Mouse (Mus musculus): ENCODE data around the gene Ccl26. TPM values are rescaled to one million over a fixed set of nuclear protein-coding genes. Genes with fewer than 3 reads are reported as not detected.

The Ccl26 gene
- polyA plus RNA-seq, 1 experiment from 2014 or later: not detected

GRCm38 (mm10) chr5:135533431-135533830 lies 29.9 kb downstream of the Ccl26 start:
- no peaks in the 10 kb centered on the region for H3K36me3 ChIP-seq (replicated peaks)
- no peaks in the 10 kb centered on the region for H3K27me3 ChIP-seq (replicated peaks)
- no peak overlapping the region for H3K4me2 ChIP-seq
- no peak overlapping the region for H3K4me3 ChIP-seq
- no peak for ATAC-seq (replicated peaks)
- H3K4me1 ChIP-seq: no peaks in the 10 kb centered on the region
- WGBS: 87% methylated on average over 10 of the region's 10 CpGs
- H3K9ac ChIP-seq: no peak overlapping the region
- peak overlapping the region; percentile 38; the same call in 1 of the 2 replicates for H3K27ac ChIP-seq
- H3K9me3 ChIP-seq: no peaks in the 10 kb centered on the region

DNA sequence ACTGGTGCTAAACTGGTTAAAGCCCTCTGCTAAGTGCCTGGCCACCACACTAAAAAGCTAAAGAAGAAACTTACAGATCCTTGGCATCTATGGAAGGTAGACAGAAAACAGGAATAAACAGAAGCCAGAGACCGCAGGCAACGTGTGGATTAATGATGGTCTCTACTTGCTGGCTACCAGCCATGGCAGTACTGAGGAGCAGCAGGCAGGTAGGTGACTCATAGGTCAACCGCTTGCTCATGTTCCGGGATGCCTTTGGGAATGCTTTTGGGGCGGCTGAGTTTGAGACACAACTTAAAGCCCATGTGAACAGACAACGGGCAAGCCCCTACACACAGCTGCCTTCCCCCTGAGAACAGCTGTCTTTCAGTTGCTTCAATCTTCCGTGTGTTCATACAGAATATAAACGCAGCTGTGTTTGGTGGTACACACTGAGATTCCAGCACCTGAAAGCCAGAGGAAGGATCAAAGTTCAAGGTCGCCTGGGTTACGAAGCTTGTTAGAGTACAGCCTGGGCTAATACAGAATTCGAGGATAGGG lies 32.0 kb downstream of the Ccl26 start:
- 88% methylated on average over 11 of the region's 11 CpGs for WGBS

GRCm38 (mm10) chr5:135529964-135530363 lies 33.4 kb downstream of the Ccl26 start:
- Histone ChIP-seq H3K4me2 (no peak overlapping the region), H3K9ac (no peak overlapping the region), H3K4me1 (no peaks in the 10 kb centered on the region), H3K27ac (no peak overlapping the region), H3K9me3 (no peaks in the 10 kb centered on the region), H3K36me3 (replicated peaks) (no peaks in the 10 kb centered on the region), H3K27me3 (replicated peaks) (no peaks in the 10 kb centered on the region), H3K4me3 (no peak overlapping the region)
- no peak for ATAC-seq (replicated peaks)
- WGBS: 85% methylated on average over 2 of the region's 2 CpGs

More for the DNA sequence above, 32.0 kb downstream of the Ccl26 start:
- ATAC-seq (replicated peaks): no peak
- Histone ChIP-seq H3K36me3 (replicated peaks) (no peaks in the 10 kb centered on the region), H3K27ac (no peak overlapping the region), H3K4me2 (no peak overlapping the region), H3K4me3 (no peak overlapping the region), H3K27me3 (replicated peaks) (no peaks in the 10 kb centered on the region), H3K9me3 (no peaks in the 10 kb centered on the region), H3K4me1 (no peaks in the 10 kb centered on the region), H3K9ac (no peak overlapping the region)

GRCm38 (mm10) chr5:135529310-135529709 lies 34.1 kb downstream of the Ccl26 start:
- H3K4me2 ChIP-seq: no peak overlapping the region
- 75% methylated on average over 3 of the region's 3 CpGs for WGBS
- H3K27me3 ChIP-seq (replicated peaks): no peaks in the 10 kb centered on the region
- H3K27ac ChIP-seq: no peak overlapping the region
- ATAC-seq (replicated peaks): no peak
- no peaks in the 10 kb centered on the region for H3K9me3 ChIP-seq
- H3K4me3 ChIP-seq: no peak overlapping the region
- no peaks in the 10 kb centered on the region for H3K36me3 ChIP-seq (replicated peaks)
- H3K4me1 ChIP-seq: no peaks in the 10 kb centered on the region
- no peak overlapping the region for H3K9ac ChIP-seq

- Histone ChIP-seq H3K27ac (no peak overlapping the region), H3K9ac (no peak overlapping the region), H3K9me3 (no peaks in the 10 kb centered on the region), H3K27me3 (replicated peaks) (no peaks in the 10 kb centered on the region), H3K4me2 (no peak overlapping the region), H3K36me3 (replicated peaks) (no peaks in the 10 kb centered on the region), H3K4me1 (no peaks in the 10 kb centered on the region), H3K4me3 (no peak overlapping the region)
- ATAC-seq (replicated peaks): no peak
- 26% methylated on average over 7 of the region's 7 CpGs for WGBS
Observed at GRCm38 (mm10) chr5:135527986-135528385, 35.4 kb downstream of the Ccl26 start.

DNA sequence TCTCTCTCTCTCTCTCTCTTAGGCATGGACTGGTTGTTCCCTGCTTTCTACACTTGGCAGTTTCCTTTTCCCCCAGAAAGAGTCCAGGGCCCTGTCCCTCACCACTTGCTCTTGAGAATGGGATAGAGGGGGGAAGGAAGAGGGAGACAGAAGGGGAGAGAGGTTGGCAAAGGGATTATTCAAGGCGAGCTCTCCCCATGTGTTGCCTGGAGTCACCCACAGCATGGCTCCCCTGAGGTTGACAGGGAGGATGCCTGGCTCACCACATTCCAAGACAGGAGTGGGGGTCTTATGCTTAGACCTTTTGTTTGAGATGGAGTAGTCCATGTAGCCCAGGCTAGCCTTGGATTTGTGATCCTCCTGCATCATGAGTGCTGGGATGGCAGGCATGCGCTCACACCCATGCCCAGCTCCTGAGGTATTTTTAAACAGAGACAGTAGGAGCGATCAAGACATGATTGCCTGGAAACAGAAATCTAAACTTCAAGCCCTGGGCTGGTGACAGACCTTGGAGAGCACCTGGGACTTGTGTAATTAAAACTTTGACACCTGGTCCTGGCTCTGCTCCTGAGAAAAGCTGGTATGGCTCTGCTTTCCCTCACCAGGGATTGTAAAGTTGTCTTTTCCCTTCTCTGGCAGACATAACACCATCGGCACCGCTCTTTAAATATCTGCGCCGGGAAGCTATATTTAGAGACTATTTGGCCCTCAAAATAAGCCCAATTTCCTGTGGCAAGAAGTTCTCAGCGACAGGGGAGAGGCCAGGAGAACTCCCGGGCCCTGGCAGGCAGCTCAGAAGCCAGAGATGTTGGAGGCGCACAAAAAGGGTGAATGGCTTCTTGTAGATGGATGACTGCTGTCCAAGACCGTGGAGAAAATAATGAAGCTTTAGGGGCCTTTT lies 38.5 kb downstream of the Ccl26 start:
- H3K4me1 ChIP-seq: no peaks in the 10 kb centered on the region
- H3K36me3 ChIP-seq (replicated peaks): no peaks in the 10 kb centered on the region
- H3K27me3 ChIP-seq (replicated peaks): no peaks in the 10 kb centered on the region
- ATAC-seq (replicated peaks): no peak
- H3K9me3 ChIP-seq: no peaks in the 10 kb centered on the region
- 85% methylated on average over 11 of the region's 11 CpGs for WGBS
- H3K27ac ChIP-seq: no peak overlapping the region
- no peak overlapping the region for H3K4me3 ChIP-seq
- no peak overlapping the region for H3K9ac ChIP-seq
- H3K4me2 ChIP-seq: no peak overlapping the region

DNA sequence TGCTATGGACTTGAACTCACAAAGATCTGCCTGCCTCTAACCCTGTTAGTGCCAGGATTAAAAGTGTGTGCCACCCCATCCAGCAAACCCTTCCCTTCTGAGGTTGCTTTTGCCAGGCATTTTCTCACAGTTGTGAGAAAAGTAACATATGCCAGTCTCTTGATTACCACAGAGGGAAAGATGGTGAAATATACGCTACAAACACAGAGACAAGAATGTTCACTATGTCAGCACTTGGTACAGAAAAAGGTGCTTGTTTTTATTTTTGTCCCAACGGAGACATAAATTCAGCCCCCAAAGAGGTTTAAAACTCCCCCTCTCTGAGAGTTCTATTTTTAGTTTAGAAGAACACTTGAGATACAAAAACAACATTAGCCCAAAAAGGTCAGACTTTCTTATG lies 39.3 kb downstream of the Ccl26 start:
- H3K9me3 ChIP-seq: no peaks in the 10 kb centered on the region
- ATAC-seq (replicated peaks): no peak
- no peaks in the 10 kb centered on the region for H3K36me3 ChIP-seq (replicated peaks)
- H3K4me2 ChIP-seq: no peak overlapping the region
- WGBS: 86% methylated on average over 2 of the region's 2 CpGs
- H3K27ac ChIP-seq: no peak overlapping the region
- no peak overlapping the region for H3K9ac ChIP-seq
- H3K4me1 ChIP-seq: no peaks in the 10 kb centered on the region
- H3K27me3 ChIP-seq (replicated peaks): no peaks in the 10 kb centered on the region
- no peak overlapping the region for H3K4me3 ChIP-seq

- 84% methylated on average over 9 of the region's 9 CpGs for WGBS
- no peaks in the 10 kb centered on the region for H3K9me3 ChIP-seq
- ATAC-seq (replicated peaks): no peak
Observed at GRCm38 (mm10) chr5:135522111-135522722, 41.2 kb downstream of the Ccl26 start.

DNA sequence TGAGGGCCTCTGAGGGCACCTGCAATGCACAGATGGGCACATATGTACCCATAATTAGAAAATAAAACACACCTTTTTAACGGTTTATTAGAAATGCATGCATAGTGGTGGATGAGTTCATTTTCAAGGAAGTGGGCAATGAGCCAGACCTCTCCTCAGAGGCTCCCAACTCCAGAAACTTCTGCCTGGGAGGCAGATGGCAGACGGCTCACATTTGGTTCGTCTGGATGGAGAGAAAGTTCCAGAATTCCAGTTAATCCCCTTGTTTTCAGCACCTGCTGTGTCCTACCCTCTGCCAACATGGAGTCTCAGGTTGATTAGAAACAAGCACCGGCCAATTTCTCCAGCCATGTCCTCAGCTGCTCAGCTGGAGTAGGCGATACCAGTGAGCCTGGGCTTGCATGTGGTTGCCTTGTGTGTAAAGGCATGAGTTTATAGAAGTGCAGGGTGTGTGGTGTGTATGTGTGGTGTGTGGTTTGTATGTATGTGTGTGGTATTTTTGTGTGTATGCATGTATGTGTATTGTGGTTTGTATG lies 46.0 kb downstream of the Ccl26 start:
- no peaks in the 10 kb centered on the region for H3K36me3 ChIP-seq (replicated peaks)
- no peaks in the 10 kb centered on the region for H3K9me3 ChIP-seq
- no peak overlapping the region for H3K4me2 ChIP-seq
- no peak for ATAC-seq (replicated peaks)
- no peak overlapping the region for H3K9ac ChIP-seq
- H3K4me1 ChIP-seq: no peaks in the 10 kb centered on the region
- H3K27me3 ChIP-seq (replicated peaks): no peaks in the 10 kb centered on the region
- H3K4me3 ChIP-seq: no peak overlapping the region
- 89% methylated on average over 5 of the region's 5 CpGs for WGBS
- H3K27ac ChIP-seq: no peak overlapping the region

More at GRCm38 (mm10) chr5:135522111-135522722, 41.2 kb downstream of the Ccl26 start:
- Histone ChIP-seq H3K36me3 (replicated peaks) (no peaks in the 10 kb centered on the region), H3K4me2 (no peak overlapping the region), H3K27ac (no peak overlapping the region), H3K4me1 (no peaks in the 10 kb centered on the region), H3K9ac (no peak overlapping the region), H3K4me3 (no peak overlapping the region), H3K27me3 (replicated peaks) (no peaks in the 10 kb centered on the region)

DNA sequence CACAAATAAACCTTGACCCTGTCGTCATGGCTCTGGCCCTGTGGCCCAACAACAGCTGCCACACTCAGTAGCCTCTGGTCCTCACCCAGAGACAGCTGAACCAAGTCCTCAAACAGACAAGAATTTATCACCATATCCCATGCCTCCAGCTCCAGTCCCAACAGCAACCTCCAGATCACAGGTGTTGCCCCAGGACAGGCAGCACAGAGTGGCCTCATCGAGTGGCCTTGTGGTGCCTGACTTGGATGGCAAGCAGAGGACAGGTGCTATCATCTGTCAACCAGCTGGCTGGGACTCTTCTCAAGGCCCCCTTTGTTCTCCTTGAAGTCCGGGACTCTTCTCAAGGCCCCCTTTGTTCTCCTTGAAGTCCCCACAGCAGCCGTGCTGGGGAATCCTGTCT lies 50.2 kb downstream of the Ccl26 start:
- H3K4me1 ChIP-seq: no peaks in the 10 kb centered on the region
- WGBS: 46% methylated on average over 4 of the region's 4 CpGs
- H3K9ac ChIP-seq: no peak overlapping the region
- no peak overlapping the region for H3K4me2 ChIP-seq
- ATAC-seq (replicated peaks): no peak
- no peaks in the 10 kb centered on the region for H3K27me3 ChIP-seq (replicated peaks)
- no peaks in the 10 kb centered on the region for H3K9me3 ChIP-seq
- H3K36me3 ChIP-seq (replicated peaks): no peaks in the 10 kb centered on the region
- H3K4me3 ChIP-seq: no peak overlapping the region
- H3K27ac ChIP-seq: no peak overlapping the region

DNA sequence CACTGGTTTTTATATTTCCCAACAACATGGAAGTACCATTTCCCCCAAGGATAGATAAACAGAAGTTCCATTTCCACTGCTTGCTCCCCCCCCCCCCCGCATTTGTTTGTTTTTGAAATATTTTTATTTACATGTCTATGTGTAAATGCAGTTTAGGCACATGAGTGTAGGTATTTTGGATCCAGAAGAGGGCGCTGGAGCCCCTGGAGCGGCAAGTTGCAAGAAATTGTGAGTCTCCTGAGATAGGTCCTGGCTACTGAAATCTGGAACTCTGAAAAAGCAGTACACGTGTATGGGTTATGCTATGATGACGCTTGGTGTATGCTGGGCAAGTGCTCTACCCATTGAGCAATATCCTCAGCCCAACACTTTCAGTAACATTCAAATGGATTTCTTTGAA lies 52.3 kb downstream of the Ccl26 start:
- no peaks in the 10 kb centered on the region for H3K27me3 ChIP-seq (replicated peaks)
- no peak for ATAC-seq (replicated peaks)
- no peak overlapping the region for H3K4me2 ChIP-seq

More for the DNA sequence above, 52.3 kb downstream of the Ccl26 start:
- Histone ChIP-seq H3K36me3 (replicated peaks) (no peaks in the 10 kb centered on the region), H3K9ac (no peak overlapping the region), H3K27ac (no peak overlapping the region), H3K4me3 (no peak overlapping the region), H3K9me3 (no peaks in the 10 kb centered on the region), H3K4me1 (peaks cover 9% of the 10 kb centered on the region)
- WGBS: 68% methylated on average over 5 of the region's 5 CpGs
